Mouse (Mus musculus) midbrain, embryonic 14.5 days (tissue): ENCODE measurements around the gene Miga1. TPM values are rescaled to one million over a fixed set of nuclear protein-coding genes. Genes with fewer than 3 reads are reported as not detected.
"Not testable (repeated sequence)": the region's sequence is repeated elsewhere in the genome, so short reads cannot be mapped to it uniquely, and the experiment has no call there.

Experiments used
- ATAC-seq: fragments of 200-750 bp; cut with Nextera tagmentation; 2 replicates; pipeline ENCODE4 v1.8.0; 2017; ENCODE audit warnings: moderate number of reproducible peaks, moderate library complexity; ENCODE audit not compliant: low FRiP score, low TSS enrichment
- DNase-seq: peaks from one replicate; pipeline ENCODE4 v3.0.0-alpha.2; 2015
- H3K27ac ChIP-seq: fragments of 300-500 bp; sonication (generic); replicated peaks from 2 replicates; pipeline ENCODE4 v1.5.1; 2014; ENCODE audit warnings: mild to moderate bottlenecking, low read depth, low read length, moderate library complexity
- H3K27me3 ChIP-seq: fragments of 300-500 bp; sonication (generic); 2 replicates; pipeline ENCODE4 v1.6.1; 2014; ENCODE audit warnings: low read length, control low read depth, mixed read lengths; ENCODE audit not compliant: control insufficient read depth, insufficient read depth
- H3K36me3 ChIP-seq: fragments of 300-500 bp; sonication (generic); 2 replicates; pipeline ENCODE4 v1.6.1; 2014; ENCODE audit warnings: low read length, control low read depth; ENCODE audit not compliant: control insufficient read depth, insufficient read depth
- H3K4me1 ChIP-seq: fragments of 300-500 bp; sonication (generic); 2 replicates; pipeline ENCODE4 v1.6.1; 2014; ENCODE audit warnings: mild to moderate bottlenecking, antibody characterized with exemption, low read length, control low read depth; ENCODE audit not compliant: control insufficient read depth, insufficient read depth
- H3K4me2 ChIP-seq: fragments of 300-500 bp; sonication (generic); 2 replicates; pipeline ENCODE4 v1.6.1; 2014; ENCODE audit warnings: mild to moderate bottlenecking, low read length, moderate library complexity
- H3K4me3 ChIP-seq: fragments of 300-500 bp; sonication (generic); replicated peaks from 2 replicates; pipeline ENCODE4 v1.5.1; 2014; ENCODE audit warnings: low read depth, low read length
- H3K9ac ChIP-seq: fragments of 300-500 bp; sonication (generic); replicated peaks from 2 replicates; pipeline ENCODE4 v1.6.1; 2014; ENCODE audit warnings: mild to moderate bottlenecking, low read length, moderate library complexity
- H3K9me3 ChIP-seq: fragments of 300-500 bp; sonication (generic); 2 replicates; pipeline ENCODE4 v1.6.1; 2016; ENCODE audit warnings: low read length, control low read depth, mixed read lengths; ENCODE audit not compliant: control insufficient read depth
- WGBS: fragments of 180-500 bp; shearing (Covaris S2); extraction: QIAGEN DNeasy Blood & Tissue Kit; methylation state at CpG from one replicate; pipeline ENCODE4 v1.1.7; 2014; 5-methylcytosine and 5-hydroxymethylcytosine counted together
- polyA plus RNA-seq: library from polyadenylated mRNA; unstranded; fragments of >200 nt; fragmentation: Nextera tagmentation; extraction: Ambion mirVana; gene quantifications from 2 replicates; pipeline ENCODE4 v1.2.1, GENCODE M21; 2014

The Miga1 gene
- polyA plus RNA-seq, 1 experiment from 2014 or later: 23.7 TPM

GRCm38 (mm10) chr3:152268099-152268498 lies 72.1 kb downstream of the Miga1 start:
- DNase-seq (no peak), ATAC-seq (no peak)
- Histone ChIP-seq H3K4me3 (no peak overlapping the region), H3K4me2 (no peak overlapping the region), H3K36me3 (no peaks in the 10 kb centered on the region), H3K9ac (no peak overlapping the region), H3K9me3 (no peaks in the 10 kb centered on the region), H3K27ac (no peak overlapping the region), H3K27me3 (peaks cover 19% of the 10 kb centered on the region), H3K4me1 (peaks cover 13% of the 10 kb centered on the region; the same call in 1 of the 2 replicates)
- 91% methylated on average over 14 of the region's 14 CpGs for WGBS

- WGBS: 4% methylated on average over 13 of the region's 13 CpGs
- Histone ChIP-seq H3K4me2 (peak within 1 kb of the TSS; percentile 98), H3K9me3 (no peaks in the 10 kb centered on the region), H3K4me3 (peak within 1 kb of the TSS; percentile 49), H3K4me1 (peaks cover 17% of the 10 kb centered on the region), H3K36me3 (no peaks in the 10 kb centered on the region), H3K27me3 (peaks cover 19% of the 10 kb centered on the region), H3K9ac (peak within 1 kb of the TSS; percentile 60), H3K27ac (no peak within 1 kb of the TSS)
- DNase-seq: no peak
- no peak; the same call in 1 of the 2 replicates for ATAC-seq
These were observed 74.2 kb downstream of the Miga1 start, which contains the start of gene Nexn for GRCm38 (mm10) chr3:152266036-152266421. TSS of gene Nexn (minus strand) at chr3:152266350.

GRCm38 (mm10) chr3:152265351-152266035 lies 74.7 kb downstream of the Miga1 start:
- peak; percentile 73 for DNase-seq
- Histone ChIP-seq H3K9ac (peak overlapping the region; percentile 60), H3K4me3 (peak overlapping the region; percentile 49), H3K9me3 (no peaks in the 10 kb centered on the region), H3K27ac (no peak overlapping the region), H3K4me2 (peak overlapping the region; percentile 98), H3K4me1 (peaks cover 17% of the 10 kb centered on the region), H3K36me3 (no peaks in the 10 kb centered on the region), H3K27me3 (peaks cover 19% of the 10 kb centered on the region)
- peak; percentile 82 for ATAC-seq
- WGBS: 1% methylated on average over 52 of the region's 63 CpGs

- Histone ChIP-seq H3K27ac (no peak overlapping the region), H3K4me1 (peaks cover 17% of the 10 kb centered on the region), H3K9me3 (no peaks in the 10 kb centered on the region), H3K27me3 (peaks cover 19% of the 10 kb centered on the region), H3K4me2 (peak overlapping the region; percentile 98), H3K4me3 (peak overlapping the region; percentile 49), H3K9ac (no peak overlapping the region), H3K36me3 (no peaks in the 10 kb centered on the region)
- DNase-seq (no peak), ATAC-seq (no peak)
- WGBS: 38% methylated on average over 12 of the region's 12 CpGs
These were observed 75.4 kb downstream of the Miga1 start for GRCm38 (mm10) chr3:152264830-152265229.

GRCm38 (mm10) chr3:152264374-152264773 lies 75.8 kb downstream of the Miga1 start:
- H3K4me2 ChIP-seq: no peak overlapping the region
- H3K9ac ChIP-seq: no peak overlapping the region
- no peaks in the 10 kb centered on the region for H3K9me3 ChIP-seq
- ATAC-seq (no peak), DNase-seq (no peak)
- H3K4me1 ChIP-seq: peaks cover 17% of the 10 kb centered on the region
- H3K36me3 ChIP-seq: no peaks in the 10 kb centered on the region
- no peak overlapping the region for H3K4me3 ChIP-seq
- H3K27ac ChIP-seq: no peak overlapping the region
- peaks cover 19% of the 10 kb centered on the region for H3K27me3 ChIP-seq
- 56% methylated on average over 10 of the region's 10 CpGs for WGBS

- peaks cover 17% of the 10 kb centered on the region for H3K4me1 ChIP-seq
- H3K4me3 ChIP-seq: no peak overlapping the region
- H3K4me2 ChIP-seq: no peak overlapping the region
- H3K27me3 ChIP-seq: peaks cover 14% of the 10 kb centered on the region
- 20% methylated on average over 8 of the region's 8 CpGs for WGBS
- DNase-seq (no peak), ATAC-seq (no peak)
- H3K9me3 ChIP-seq: no peaks in the 10 kb centered on the region
- H3K27ac ChIP-seq: no peak overlapping the region
- H3K9ac ChIP-seq: no peak overlapping the region
- no peaks in the 10 kb centered on the region for H3K36me3 ChIP-seq
These were observed 78.3 kb downstream of the Miga1 start for GRCm38 (mm10) chr3:152261948-152262347.

- no peak for ATAC-seq
- WGBS: 56% methylated on average over 8 of the region's 8 CpGs
These were observed 78.8 kb downstream of the Miga1 start for GRCm38 (mm10) chr3:152261436-152261835.

GRCm38 (mm10) chr3:152260362-152260761 lies 79.8 kb downstream of the Miga1 start:
- H3K27me3 ChIP-seq: peaks cover 14% of the 10 kb centered on the region
- H3K4me3 ChIP-seq: no peak overlapping the region
- DNase-seq (no peak), ATAC-seq (no peak)
- no peaks in the 10 kb centered on the region for H3K36me3 ChIP-seq
- WGBS: 97% methylated on average over 1 of the region's 1 CpGs
- H3K9me3 ChIP-seq: no peaks in the 10 kb centered on the region
- no peak overlapping the region for H3K9ac ChIP-seq
- peaks cover 9% of the 10 kb centered on the region for H3K4me1 ChIP-seq
- no peak overlapping the region for H3K4me2 ChIP-seq
- H3K27ac ChIP-seq: no peak overlapping the region

More at GRCm38 (mm10) chr3:152261436-152261835, 78.8 kb downstream of the Miga1 start:
- H3K27me3 ChIP-seq: peaks cover 14% of the 10 kb centered on the region
- no peaks in the 10 kb centered on the region for H3K9me3 ChIP-seq
- no peak overlapping the region for H3K9ac ChIP-seq
- no peaks in the 10 kb centered on the region for H3K36me3 ChIP-seq
- H3K4me1 ChIP-seq: peaks cover 17% of the 10 kb centered on the region
- no peak overlapping the region for H3K27ac ChIP-seq
- H3K4me3 ChIP-seq: no peak overlapping the region
- DNase-seq: no peak
- no peak overlapping the region for H3K4me2 ChIP-seq

- ATAC-seq, H3K27me3 ChIP-seq, H3K9me3 ChIP-seq, H3K4me1 ChIP-seq, H3K27ac ChIP-seq, H3K4me3 ChIP-seq, H3K4me2 ChIP-seq, H3K9ac ChIP-seq, H3K36me3 ChIP-seq: not testable (repeated sequence)
- WGBS: 37% methylated on average over 8 of the region's 9 CpGs
- DNase-seq: peak; percentile 87
These were observed 80.8 kb downstream of the Miga1 start for GRCm38 (mm10) chr3:152259409-152259808.
